Mouse (Mus musculus) left cerebral cortex, adult 9 months (tissue): ENCODE measurements around the gene Mfap1a.
"Not testable (repeated sequence)": the region's sequence is repeated elsewhere in the genome, so short reads cannot be mapped to it uniquely, and the experiment has no call there.

Experiments
- DNase-seq, 2 experiments: peaks; one replicate each; pipeline ENCODE4 v3.0.0; 2022; ENCODE audit warnings: low spot score in 2 of 2

Gene Mfap1a

DNA sequence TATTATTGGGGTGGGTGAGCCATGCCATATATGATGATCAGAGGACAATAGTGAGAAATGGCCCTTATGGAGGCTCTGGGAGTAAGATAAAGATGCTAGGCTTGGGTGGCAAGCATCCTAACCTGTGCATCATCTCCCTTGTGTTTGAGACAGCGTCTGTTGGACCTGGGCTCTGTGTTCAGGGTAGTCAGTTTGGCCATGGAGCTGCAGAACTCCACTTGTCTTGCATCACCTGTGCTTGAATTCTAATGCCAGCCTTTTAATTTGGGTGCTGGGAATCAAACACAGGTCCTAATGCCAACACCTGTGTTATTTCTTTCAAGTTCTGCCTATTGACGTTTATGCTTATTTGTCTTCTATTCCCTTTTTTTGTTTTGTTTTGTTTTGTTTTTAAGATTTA lies 31.2 kb downstream of the Mfap1a start:
- not testable (repeated sequence) for DNase-seq

DNA sequence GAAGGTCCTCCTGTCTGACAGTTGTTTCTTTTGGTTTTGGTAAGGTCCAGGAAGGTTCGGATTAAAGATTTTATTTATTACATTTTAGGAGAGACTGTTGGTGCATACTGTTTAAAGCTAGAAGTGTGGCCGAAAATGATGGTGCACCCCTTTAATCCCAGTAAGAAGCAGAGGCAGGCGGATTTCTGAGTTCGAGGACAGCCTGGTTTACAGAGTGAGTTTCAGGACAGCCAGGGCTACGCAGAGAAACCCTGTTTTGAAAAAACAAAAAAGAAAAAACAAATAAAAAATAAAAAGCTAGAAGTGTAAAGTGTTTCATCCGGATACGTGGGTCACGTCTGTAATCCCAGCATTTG lies 32.3 kb downstream of the Mfap1a start:
- no peak for DNase-seq

DNA sequence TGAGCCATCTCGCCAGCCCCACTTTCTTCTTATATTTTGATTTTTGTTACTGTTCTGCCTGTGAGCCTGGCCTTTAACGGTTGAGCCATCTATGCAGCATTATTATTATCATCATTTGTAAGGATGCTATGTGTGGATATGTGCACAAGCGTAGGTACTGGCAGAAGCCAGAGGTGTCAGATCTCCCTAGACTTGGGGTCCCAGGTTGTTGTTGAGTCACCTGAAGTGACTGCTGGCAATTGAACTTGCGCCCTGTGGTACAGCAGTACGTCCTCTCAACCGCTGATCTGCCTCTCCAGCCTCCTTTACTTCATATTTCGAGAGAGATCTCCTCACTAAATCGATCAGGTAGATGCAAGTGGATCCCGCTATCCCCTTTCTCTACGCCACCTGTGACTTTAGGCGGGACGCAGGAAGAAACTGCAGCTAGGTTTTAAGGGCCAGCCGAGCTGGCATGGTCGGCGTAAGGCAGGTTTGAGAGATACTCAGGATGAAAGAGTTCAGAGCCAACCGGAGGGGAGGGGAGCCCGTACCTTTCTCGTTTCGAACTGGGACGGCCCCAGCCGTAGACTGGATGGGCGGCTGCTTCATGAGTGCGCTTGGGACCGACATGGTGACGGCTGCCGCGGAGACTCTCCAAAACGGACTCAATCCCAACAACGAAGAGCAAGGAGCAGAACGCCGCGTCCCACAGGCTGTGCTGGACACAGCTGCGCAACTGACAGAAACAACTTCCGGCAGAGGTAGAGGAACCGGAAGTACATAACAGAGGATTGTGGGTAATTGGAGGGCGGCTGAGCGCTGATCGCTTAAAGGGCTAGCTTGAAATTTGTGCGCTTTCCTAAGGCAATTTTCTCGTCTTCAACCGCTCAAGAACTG lies 32.9 kb downstream of the Mfap1a start, which contains the start of gene Mfap1b:
TSS of gene Mfap1b (minus strand) at position 767 of the 879 bp plus-strand sequence.
- peak; percentile 56 to 88 for DNase-seq

DNA sequence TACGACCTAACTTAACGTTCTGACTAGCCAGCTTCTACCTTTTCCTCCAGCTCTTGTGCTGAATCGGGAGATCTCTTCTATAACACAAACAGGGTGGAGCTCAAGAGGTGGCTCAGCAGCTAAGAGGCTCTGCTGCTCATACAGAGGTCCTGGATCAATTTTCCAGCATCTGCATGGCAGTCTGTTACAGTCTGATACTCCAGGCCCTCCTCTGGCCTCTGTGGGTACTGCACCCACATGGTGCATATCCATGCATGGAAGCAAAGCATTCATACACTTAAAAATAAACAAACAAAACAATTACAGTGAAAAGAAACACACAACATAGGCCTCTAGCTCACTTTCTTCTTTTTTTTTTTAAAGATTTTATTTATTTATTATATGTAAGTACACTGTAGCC lies 33.7 kb downstream of the Mfap1a start:
- not testable (repeated sequence) for DNase-seq

DNA sequence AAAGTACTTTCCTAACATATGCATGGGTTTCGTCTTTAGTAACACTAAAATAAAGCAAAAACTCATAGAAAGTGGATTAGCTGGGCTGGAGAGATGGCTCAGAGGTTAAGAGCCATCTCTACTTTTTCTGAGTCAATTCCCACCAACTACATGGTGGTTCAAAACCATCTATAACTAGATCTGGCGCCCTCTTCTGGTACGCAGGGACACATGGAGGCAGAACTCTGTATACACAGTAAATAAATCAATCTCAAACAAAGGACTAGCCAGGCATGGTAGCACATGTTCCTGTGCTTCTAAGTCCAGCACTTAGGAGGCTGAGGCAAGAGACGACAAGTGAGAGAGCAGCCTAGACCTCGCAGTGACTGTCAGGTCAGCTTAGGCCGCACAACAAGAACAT lies 37.5 kb downstream of the Mfap1a start:
- not testable (repeated sequence) for DNase-seq

DNA sequence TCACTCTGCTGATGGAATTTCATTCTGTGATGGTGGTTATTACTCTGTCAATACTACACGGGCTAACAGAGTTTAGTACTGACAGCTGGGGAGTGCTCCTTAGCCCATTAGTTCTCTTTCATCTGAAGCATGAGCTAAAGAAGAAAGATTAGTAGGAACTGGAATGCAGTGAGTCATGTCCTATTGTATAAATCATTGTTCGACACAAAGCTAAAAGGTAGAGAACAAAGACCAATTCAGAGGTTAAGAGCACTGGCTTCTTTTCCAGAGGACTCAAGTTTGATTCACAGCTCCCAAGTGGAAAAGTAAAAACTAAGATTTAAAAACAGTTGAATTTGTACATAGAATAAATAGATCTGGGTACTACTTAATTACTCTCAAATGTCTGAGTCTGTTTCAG lies 46.4 kb downstream of the Mfap1a start:
- DNase-seq = no peak

DNA sequence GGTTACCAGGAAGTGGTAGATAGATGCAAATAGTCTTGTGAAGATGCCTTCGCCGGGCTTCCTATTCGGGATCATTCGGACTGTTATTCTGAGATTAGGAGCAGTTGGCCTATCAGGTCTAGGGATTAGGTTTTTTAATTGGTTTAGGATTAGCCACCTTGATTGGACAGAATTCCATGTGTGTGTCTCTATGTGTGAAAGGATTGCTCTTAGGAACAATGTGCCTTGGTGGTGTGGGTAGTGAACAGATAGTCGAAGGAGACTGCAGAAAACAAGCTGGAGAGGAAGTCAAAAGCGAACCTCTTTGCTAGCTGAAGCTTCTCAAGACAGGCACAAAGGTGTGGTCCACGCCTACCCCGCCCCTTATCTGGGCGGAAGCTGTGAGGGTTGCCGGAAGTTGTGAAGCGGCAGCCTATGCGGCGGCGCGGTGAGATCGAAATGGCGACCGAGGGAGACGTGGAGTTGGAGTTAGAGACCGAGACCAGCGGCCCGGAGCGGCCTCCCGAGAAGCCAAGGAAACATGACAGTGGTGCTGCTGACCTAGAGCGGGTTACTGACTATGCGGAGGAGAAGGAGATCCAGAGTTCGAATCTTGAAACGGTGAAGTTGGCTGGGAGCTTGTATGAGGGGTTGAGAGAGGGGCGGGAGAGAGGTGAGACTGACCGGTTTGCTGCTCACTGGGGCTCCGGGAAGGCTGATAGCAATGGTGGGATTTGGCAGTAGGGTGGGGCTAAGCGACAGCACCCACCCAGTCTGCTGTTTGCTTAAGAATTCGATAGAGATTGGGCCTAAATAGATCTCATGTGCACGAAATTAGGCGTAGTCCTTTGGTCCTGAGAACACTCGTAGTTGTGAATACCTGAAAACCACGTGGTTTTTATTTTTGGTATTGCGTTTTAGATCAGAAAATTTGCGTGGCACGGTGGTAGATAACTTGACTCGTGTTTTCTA lies 49.5 kb downstream of the Mfap1a start, which contains the start of gene Serinc4:
TSS of gene Serinc4 (minus strand) at position 90 of the 951 bp plus-strand sequence.
- DNase-seq = peak in 1 of 2 experiments; percentile 83

DNA sequence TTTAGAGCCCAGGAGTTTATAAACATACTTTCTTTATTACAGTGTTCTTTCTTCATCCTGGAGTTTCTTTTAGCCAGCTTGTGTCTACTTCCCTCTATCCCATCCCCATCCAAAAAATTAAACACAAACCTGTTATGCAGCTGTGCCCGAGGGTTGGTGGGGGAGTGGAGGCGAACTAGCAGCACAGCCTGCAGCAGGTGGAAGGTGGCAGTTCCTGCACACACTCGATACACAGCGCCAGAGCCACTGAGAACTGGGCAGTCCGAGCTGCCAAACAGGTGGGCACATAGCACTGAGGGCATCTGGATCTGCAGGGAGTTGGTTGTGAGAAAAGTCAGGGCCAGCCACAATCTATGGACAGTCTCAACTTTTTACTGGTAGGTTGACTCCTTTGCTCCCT lies 50.9 kb downstream of the Mfap1a start:
- DNase-seq = no peak

DNA sequence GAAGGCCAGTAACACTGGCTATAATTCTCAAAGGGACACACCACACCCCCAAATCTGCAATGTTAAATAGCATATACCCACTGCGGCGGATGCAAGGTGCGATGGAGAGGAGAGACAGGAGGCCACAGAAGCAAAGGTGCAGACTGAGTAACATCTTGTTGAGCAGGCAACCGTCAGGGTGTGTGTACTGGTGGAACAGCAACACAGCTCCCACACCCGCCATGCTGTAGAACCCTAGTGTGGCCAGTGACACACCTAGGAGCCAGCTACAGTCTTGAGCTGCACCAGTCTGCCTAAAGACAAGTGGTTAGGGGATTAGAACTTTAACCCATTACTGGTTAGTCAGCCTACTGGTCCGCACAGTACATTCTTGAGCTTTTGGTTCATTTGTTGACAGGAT lies 52.5 kb downstream of the Mfap1a start:
- no peak for DNase-seq

DNA sequence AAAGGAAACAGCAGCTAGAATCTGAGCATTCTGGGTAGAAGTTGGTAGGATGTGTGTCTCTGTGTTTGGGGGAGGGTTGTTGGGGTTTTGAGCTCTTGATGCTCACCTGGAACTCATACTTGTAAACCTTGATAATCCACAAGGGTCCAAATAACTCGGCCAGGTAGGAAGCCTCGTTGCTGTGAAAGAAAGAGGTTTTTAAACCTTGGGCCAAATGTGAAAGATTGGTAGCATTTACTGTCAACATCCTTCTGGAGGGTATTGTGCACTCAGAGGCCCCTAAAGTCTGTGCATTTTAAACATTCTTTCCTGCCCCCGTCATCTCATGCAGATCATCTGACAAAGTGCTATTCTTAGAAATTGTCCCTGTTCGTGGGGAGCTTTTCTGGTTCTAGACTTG lies 53.5 kb downstream of the Mfap1a start, which contains the start of gene Hypk:
TSS of gene Hypk (plus strand) at position 301 of the 400 bp plus-strand sequence.
- no peak for DNase-seq

DNA sequence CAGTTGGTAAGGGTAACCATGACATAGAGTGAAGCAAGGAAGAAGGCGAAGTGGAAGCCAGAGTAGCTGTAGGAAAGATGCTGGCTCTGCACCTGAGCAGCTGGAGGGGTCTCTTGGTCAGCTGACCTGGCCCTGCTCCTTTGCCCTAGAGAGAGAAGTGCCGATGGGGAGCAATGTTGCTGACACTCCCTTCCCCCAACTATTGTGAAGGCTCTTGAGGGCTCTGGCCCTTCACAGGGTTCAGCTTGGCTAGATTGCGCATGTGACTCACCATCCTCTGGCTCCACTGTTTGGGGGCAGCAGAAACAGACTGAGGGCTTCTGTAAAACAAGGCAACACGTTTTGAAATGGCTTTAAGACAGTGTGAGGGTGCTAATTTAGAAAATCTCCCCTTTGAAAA lies 54.1 kb downstream of the Mfap1a start:
- no peak for DNase-seq

DNA sequence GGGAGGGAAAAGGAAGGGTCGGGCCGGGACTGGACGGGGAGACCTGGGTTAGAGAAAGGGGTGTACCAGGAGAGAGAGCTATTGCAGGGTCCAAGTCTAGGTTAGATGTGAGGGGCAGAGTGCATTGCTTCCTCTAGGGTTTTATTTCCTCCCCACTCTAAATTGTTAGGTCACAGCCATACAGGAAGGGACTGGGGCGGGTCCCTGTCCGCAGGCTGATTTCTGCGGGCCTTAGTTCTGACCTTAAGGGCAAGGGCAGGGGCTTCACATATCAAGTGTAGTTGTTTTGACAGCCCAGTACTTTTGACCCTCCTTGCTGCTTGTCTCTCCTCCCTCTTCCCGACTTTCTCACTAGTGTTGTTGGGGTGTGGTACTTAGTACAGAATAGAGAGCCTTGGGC lies 56.4 kb downstream of the Mfap1a start:
- no peak for DNase-seq

DNA sequence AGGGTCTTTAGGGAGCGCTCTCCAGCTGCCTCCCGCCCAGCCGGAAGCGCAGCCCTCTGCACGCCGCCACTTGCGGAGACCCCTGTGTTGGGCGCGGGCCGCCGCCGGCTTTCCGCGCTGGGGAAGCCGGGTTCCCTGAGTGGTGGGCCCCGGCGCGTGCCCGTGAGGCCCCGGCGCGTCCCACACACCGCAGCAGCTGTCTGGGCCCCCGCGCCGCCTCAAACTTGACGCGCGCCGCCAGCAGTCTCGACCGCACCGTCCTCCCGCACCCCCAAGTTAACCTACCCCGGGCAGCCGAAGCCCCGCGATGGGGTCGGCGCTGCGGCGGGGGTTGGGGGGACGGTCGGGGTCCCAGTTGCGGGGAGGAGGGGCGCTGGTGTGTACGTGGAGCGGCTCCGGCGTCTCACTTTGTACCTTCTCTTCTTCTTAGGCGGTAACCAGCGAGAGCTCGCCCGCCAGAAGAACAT lies 56.9 kb downstream of the Mfap1a start:
- no peak for DNase-seq

DNA sequence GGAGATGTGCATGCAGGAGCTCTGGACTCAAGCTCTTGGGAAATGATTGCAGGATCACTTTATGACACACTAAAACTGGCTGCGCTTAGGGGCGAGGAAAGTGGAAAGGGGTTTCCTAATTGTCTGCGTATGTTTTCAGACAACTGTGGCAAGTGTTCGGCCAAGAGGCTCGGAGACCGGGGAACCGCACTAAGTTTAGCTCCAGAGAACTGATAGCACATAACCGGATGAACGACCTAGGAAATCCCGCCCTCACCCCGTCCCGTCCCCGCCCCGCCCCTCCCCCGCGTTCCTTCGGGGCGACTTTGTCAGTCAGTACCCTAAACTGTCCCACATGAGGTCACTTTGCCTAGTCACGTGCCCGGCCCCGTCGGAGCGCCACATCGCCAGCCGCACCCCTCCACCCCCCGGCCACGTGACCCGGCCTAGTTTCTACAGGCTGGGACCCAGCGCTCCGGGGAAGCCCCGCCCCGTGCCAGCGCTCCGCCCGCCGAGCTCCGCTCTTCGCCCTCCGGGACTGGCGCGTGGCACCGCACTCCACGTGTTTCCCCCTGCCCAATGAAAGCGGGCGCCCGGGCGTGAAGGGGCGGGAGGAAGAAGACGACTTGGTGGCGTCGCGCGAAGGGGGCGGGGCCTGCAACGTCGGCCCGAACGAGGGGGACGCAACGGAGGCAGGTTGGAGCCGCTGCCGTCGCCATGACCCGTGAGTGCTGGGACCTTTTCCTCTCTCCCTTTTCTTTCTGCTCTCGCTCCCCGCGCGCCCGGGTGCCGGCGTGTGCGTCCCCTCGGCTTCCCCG lies 57.5 kb downstream of the Mfap1a start, which contains the start of gene Serf2:
TSS of gene Serf2 (plus strand) at position 457 of the 797 bp plus-strand sequence.
- peak; percentile 98 to 99 for DNase-seq

DNA sequence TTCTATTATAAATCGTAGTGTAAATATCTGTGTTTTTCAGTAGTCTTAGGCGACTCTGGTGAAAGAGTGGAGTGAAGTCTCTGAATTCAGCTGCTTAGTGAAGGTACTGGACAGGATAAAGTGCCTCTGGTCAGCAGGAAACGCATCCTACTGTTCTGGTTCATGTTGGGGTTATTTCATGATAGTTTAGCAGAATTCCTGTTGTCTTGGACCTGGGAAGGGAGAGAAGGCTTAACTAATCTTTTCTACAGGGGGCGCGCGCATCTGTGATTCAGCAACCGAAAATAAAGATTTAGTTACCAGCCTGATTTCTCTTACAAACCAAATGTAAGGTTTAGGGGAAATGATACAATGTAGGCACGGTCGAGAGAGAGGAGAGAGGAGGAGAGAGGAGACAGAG lies 58.3 kb downstream of the Mfap1a start:
- DNase-seq = peak in 1 of 2 experiments; percentile 55

DNA sequence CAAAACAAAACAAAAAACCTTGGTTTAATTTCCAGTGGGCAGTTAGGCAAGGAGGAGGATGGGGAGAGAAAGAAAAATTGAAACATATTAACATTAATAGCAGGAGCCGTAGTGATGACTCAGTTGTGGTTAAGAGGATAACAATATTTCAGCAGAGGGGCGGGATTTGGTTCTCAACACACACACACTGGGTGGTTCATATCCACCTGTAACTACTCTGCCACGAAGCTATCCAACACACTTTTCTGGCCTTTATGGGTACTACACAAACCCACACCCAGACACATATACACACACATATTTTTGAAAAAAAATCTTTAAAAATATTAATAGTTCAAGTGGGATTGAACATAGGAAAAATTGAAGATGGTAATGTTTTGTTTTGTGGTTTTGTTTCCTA lies 59.5 kb downstream of the Mfap1a start:
- DNase-seq = no peak

DNA sequence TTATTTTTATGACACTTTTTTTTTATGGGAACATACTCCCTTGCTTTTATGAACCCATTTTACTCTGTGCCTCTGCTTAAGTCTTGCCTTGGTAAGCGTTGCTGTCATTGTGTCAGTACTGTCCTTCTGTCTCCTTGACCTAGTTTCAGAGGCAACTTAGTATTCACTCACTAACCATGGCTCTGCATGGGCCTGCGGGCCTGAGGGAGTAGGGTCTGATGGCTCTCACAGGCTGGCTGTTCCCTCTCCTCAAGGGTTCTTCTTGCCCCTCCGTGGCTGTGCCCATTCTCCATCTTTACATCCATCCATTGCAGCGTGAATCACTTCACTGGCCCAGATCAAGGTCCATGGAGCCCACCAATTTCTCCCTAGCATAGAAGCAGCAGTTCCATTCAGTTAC lies 60.0 kb downstream of the Mfap1a start:
- DNase-seq = no peak

DNA sequence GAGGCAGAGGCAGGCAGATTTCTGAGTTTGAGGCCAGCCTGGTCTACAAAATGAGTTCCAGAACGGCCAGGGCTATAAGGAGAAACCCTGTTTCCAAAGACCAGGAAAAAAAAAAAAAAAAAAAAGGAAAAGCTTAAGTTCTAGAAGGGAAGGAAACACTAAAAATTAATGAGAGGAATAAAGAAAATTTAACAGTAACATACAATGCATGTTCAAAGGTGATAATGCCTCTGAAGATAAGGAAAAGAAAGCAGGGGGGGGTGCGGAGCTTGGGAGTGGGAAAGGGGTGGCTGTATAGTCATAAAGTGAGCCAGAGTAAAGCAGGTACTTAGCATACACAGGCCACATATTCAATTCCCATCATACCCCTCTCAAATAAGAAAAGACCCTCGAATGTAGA lies 61.3 kb downstream of the Mfap1a start:
- DNase-seq = no peak

DNA sequence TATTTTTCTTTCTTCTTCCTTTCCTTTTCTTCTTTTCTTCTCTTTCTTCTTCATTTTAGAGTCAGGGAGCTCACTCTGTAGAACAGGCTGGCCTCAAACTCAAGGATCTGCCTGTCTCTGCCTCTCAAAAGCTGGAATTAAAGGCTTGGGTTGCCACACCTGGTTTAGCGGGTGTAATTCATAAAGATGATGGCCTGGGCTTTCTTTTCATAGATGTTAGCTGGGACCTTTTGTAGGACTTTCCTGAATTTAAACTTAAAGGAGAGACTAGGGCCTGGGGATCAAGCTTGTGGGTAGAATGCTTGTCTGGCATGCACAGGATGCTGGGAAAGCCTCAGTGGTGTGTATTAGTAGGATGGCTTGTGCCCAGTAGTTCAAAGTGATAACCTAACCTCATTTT lies 62.3 kb downstream of the Mfap1a start, which contains the start of gene Ell3:
TSS of gene Ell3 (minus strand) at position 101 of the 400 bp plus-strand sequence.
- no peak for DNase-seq

DNA sequence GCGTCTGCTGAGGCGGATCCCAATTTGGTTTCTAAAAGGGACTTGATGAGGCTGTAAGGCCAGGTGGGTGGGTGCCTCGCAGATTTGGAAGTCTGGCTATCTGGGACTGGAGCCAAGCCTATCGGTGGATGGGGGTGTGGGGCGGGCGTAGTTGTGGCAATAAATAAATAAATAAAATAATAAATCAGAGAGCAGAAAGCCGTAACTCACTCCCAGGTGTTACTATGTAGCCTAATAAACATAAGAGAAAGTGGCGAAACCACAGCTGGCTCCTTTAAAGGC lies 63.5 kb downstream of the Mfap1a start:
- DNase-seq = no peak

DNA sequence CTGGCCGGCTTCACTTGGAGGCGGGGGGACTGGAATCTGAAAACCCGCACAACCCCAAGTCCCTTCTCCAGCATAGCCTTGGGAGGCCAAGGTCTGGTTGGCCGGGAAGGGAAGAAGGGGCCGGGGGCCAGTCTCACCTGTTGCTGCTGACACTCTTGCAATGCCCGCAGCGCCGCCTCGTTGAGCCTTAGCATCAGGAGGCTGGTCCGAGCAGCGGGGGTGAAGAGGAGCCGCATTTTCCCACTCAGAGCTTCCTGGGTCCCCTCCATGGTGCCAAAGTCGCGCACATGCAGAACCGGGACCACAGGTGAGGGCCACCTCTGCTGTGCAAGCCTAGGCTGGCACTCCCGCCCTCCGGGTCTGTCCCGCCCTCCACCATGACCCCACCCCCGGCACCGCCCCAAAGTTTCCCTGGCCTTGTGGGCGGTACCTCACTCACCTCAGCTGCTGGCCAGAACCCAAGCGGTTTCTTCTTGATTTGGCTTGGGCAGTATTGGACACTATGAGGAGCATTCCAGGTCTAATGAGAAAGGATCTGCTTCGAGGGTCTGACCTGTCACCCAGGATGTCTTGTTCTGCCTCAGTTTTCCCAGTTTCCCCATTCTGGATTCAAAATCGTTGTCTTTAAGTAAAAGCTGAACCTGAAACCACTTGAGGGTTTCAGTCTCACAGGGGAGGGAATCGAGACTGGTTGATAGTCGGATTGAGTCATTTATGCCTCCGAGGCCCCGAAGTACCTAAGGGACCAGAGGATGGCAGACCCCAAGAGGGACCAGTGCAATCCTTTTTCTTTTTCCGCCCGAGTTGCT lies 64.0 kb downstream of the Mfap1a start:
- no peak for DNase-seq
